Mouse (Mus musculus): ENCODE results near the gene Fam104a. TPM values are rescaled to one million over a fixed set of nuclear protein-coding genes. Genes with fewer than 3 reads are reported as not detected.
A peak's percentile ranks its signal among the peaks of the same experiment; 100 is the strongest.

Gene Fam104a
- polyA plus RNA-seq, 1 experiment from 2014 or later = 50.5 TPM

DNA sequence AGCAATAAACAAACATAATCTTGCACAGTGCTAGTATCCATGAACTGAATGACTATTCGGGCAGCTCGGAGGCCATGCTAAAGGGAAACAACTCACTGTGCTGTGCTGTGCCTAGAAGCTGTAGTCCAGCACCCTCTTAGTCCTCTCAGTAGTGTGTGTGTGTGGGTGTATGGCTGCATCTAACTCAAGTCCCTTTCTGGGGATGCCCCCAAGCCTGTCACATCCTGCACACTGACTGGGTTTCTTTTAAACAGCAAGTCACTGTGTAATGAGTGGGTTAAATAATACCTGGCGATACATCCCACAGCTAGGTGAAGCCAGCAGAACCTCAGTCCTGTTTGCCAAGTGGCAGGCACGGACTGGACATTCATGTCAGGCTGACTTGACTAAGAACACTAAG lies 25.2 kb downstream of the Fam104a start:
- no peak for ATAC-seq (ENCODE audit: low FRiP score, low read depth)
- Histone ChIP-seq H3K36me3 (peaks cover 97% of the 10 kb centered on the region), H3K9ac (replicated peaks) (no peak overlapping the region), H3K27me3 (no peaks in the 10 kb centered on the region), H3K9me3 (no peaks in the 10 kb centered on the region), H3K4me3 (no peak overlapping the region), H3K4me2 (replicated peaks) (no peak overlapping the region), H3K27ac (replicated peaks) (no peak overlapping the region), H3K4me1 (no peaks in the 10 kb centered on the region)
- 94% methylated on average over 4 of the region's 4 CpGs for WGBS

DNA sequence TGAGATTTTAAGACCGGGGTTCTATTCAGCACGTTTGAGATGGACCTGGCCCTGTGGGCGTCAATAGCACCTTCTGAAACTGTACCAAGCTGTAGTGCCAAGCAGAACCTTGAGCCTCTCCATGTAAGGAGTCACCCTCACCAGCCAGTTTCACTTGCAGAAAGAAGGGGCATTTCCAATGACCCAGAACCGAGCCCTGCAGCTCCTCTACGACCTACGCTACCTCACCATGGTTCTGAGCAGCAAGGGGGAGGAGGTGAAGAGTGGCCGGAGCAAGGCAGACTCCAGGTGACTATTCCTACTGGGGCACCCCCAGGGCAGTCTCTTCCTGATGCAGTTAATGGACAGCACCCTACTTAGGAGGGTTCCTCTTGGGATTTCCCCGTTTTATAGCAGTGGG lies 25.6 kb downstream of the Fam104a start:
- 88% methylated on average over 8 of the region's 8 CpGs for WGBS
- no peak for ATAC-seq (ENCODE audit: low FRiP score, low read depth)
- no peak overlapping the region for H3K4me2 ChIP-seq (replicated peaks)

DNA sequence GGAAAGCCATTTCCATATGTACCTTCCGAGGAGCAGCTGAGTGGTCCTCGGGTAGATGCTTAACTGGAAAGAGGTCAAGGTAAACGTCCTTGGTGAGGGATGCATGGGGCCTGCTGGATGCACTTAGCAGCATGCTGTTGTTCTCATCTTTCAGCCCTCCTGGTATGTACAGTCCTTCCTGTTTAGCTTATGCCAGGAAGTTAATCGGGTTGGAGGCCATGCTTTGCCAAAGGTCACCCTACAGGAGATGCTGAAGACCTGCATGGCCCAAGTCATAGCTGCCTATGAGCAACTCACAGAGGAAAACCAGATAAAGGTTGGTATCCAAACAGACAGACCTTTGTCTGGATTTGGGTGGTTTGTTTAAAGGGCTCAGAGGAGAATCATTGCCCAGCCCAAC lies 26.7 kb downstream of the Fam104a start:
- no peak overlapping the region for H3K9ac ChIP-seq (replicated peaks)
- no peak overlapping the region for H3K4me2 ChIP-seq (replicated peaks)
- ATAC-seq (ENCODE audit: low FRiP score, low read depth) = no peak
- WGBS = 84% methylated on average over 4 of the region's 4 CpGs
- H3K9me3 ChIP-seq = no peaks in the 10 kb centered on the region
- H3K4me1 ChIP-seq = 0 out of 2 replicates have a peak, but pooled peaks cover 2% of the 10 kb centered on the region
- H3K4me3 ChIP-seq = no peak overlapping the region
- H3K27ac ChIP-seq (replicated peaks) = no peak overlapping the region
- no peaks in the 10 kb centered on the region for H3K27me3 ChIP-seq
- H3K36me3 ChIP-seq = peaks cover 98% of the 10 kb centered on the region

More for the DNA sequence above, 25.6 kb downstream of the Fam104a start:
- H3K4me3 ChIP-seq = no peak overlapping the region
- H3K36me3 ChIP-seq = peaks cover 97% of the 10 kb centered on the region
- no peak overlapping the region for H3K9ac ChIP-seq (replicated peaks)
- H3K27ac ChIP-seq (replicated peaks) = no peak overlapping the region
- H3K9me3 ChIP-seq = no peaks in the 10 kb centered on the region
- H3K27me3 ChIP-seq = no peaks in the 10 kb centered on the region
- H3K4me1 ChIP-seq = no peaks in the 10 kb centered on the region

DNA sequence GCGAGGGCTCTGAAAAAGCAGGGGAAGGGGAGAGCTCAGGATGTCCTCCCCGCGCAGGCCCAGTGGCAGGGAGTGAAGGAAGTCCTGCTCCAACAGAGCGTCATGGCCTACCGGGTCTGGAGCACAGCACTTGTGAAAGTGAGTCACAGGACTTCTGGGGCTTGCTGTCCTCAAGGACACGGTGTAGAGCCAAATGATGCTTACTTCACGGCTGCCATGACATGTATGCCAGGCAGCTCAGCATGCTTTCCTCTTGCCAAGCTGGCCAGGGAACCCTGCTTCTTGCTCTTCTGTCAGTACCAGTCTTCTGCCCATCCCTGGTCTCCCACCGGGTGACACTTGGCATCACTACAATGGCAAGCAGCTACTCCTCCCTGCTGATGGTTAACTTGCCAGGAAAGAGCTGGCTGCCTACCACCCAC lies 27.4 kb downstream of the Fam104a start:
- H3K27ac ChIP-seq (replicated peaks) = no peak overlapping the region
- no peak overlapping the region for H3K4me2 ChIP-seq (replicated peaks)
- WGBS = 91% methylated on average over 8 of the region's 8 CpGs
- peaks cover 98% of the 10 kb centered on the region for H3K36me3 ChIP-seq
- H3K27me3 ChIP-seq = no peaks in the 10 kb centered on the region
- H3K9ac ChIP-seq (replicated peaks) = no peak overlapping the region
- H3K4me1 ChIP-seq = 0 out of 2 replicates have a peak, but pooled peaks cover 8% of the 10 kb centered on the region
- H3K9me3 ChIP-seq = no peaks in the 10 kb centered on the region
- H3K4me3 ChIP-seq = no peak overlapping the region
- no peak for ATAC-seq (ENCODE audit: low FRiP score, low read depth)

GRCm38 (mm10) chr11:113654561-113655270 lies 29.2 kb downstream of the Fam104a start:
- ATAC-seq (ENCODE audit: low FRiP score, low read depth) = no peak
- WGBS = 86% methylated on average over 18 of the region's 18 CpGs
- Histone ChIP-seq H3K4me3 (no peak overlapping the region), H3K4me2 (replicated peaks) (no peak overlapping the region), H3K27me3 (no peaks in the 10 kb centered on the region), H3K4me1 (peaks cover 20% of the 10 kb centered on the region), H3K27ac (replicated peaks) (no peak overlapping the region), H3K9ac (replicated peaks) (no peak overlapping the region), H3K9me3 (no peaks in the 10 kb centered on the region), H3K36me3 (peaks cover 82% of the 10 kb centered on the region)

- Histone ChIP-seq H3K36me3 (peaks cover 76% of the 10 kb centered on the region), H3K9ac (replicated peaks) (no peak overlapping the region), H3K4me3 (no peak overlapping the region), H3K27ac (replicated peaks) (no peak overlapping the region), H3K4me1 (peaks cover 22% of the 10 kb centered on the region), H3K4me2 (replicated peaks) (no peak overlapping the region), H3K9me3 (no peaks in the 10 kb centered on the region), H3K27me3 (no peaks in the 10 kb centered on the region)
- ATAC-seq (ENCODE audit: low FRiP score, low read depth) = no peak
- WGBS = 93% methylated on average over 15 of the region's 15 CpGs
These were observed 29.9 kb downstream of the Fam104a start for GRCm38 (mm10) chr11:113654105-113654504.

GRCm38 (mm10) chr11:113652516-113652915 lies 31.4 kb downstream of the Fam104a start:
- no peak overlapping the region for H3K9ac ChIP-seq (replicated peaks)
- no peak for ATAC-seq (ENCODE audit: low FRiP score, low read depth)
- no peak overlapping the region for H3K4me3 ChIP-seq
- H3K27ac ChIP-seq (replicated peaks) = no peak overlapping the region
- peaks cover 60% of the 10 kb centered on the region for H3K36me3 ChIP-seq
- H3K4me2 ChIP-seq (replicated peaks) = no peak overlapping the region
- H3K9me3 ChIP-seq = no peaks in the 10 kb centered on the region
- H3K27me3 ChIP-seq = peaks cover 4% of the 10 kb centered on the region; the same call in 1 of the 2 replicates
- peaks cover 33% of the 10 kb centered on the region for H3K4me1 ChIP-seq
- WGBS = 89% methylated on average over 6 of the region's 6 CpGs

DNA sequence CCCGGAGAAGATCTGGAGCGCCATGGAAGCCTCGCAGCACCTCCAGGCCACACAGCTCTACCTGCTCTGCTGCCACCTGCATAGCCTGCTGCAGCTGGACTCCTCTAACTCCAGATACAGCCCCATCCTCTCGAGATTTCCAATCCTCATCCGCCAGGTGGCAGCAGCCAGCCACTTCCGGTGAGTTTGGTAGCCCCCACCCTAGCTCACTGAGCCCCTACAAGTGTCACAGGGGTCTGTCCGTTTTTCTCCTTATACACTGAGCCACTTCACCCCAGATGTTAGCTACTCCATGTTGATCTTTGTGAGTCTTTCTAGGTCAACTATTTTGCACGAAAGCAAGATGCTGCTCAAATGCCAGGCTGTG lies 32.1 kb downstream of the Fam104a start:
- Histone ChIP-seq H3K27me3 (peaks cover 8% of the 10 kb centered on the region), H3K4me3 (no peak overlapping the region), H3K27ac (replicated peaks) (peak overlapping the region; percentile 58), H3K9me3 (no peaks in the 10 kb centered on the region), H3K9ac (replicated peaks) (no peak overlapping the region), H3K36me3 (peaks cover 54% of the 10 kb centered on the region), H3K4me1 (peaks cover 33% of the 10 kb centered on the region), H3K4me2 (replicated peaks) (peak overlapping the region; percentile 5; the same call in 1 of the 2 replicates)
- WGBS = 43% methylated on average over 8 of the region's 8 CpGs
- no peak; the same call in 1 of the 2 replicates for ATAC-seq (ENCODE audit: low FRiP score, low read depth)

DNA sequence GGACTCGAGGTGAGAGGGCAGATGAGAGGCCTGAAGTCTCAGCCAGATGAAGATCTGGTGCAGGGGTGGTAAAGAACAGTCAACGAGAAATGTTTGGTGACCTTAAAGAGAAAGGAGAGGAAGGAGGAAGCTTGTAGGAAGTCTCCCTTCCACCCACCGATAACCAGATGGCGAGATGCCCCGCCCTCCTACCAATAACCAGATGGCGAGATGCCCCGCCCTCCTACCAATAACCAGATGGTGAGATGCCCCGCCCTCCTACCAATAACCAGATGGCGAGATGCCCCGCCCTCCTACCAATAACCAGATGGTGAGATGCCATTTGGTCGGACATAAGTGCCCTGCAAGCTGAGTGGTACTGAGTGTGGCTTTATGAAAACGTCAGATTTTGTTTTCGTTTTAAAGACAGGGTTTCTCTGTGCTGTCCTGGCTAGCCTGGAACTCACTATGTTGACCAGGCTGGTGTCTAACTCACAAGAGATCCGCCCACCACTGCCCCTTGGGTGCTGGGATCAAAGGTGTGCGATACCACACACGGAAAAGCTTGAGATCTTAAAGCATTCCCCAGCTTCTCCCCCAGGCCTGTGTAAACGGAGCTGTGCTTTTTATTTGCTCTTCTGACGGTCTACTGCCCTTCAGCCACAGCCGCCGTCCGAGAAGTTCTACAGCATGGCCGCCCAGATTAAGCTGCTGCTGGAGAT lies 32.6 kb downstream of the Fam104a start:
- ATAC-seq (ENCODE audit: low FRiP score, low read depth) = no peak
- Histone ChIP-seq H3K36me3 (peaks cover 48% of the 10 kb centered on the region), H3K4me3 (no peak overlapping the region), H3K4me1 (peaks cover 33% of the 10 kb centered on the region), H3K9ac (replicated peaks) (no peak overlapping the region), H3K4me2 (replicated peaks) (peak overlapping the region; percentile 73), H3K9me3 (no peaks in the 10 kb centered on the region), H3K27me3 (peaks cover 8% of the 10 kb centered on the region), H3K27ac (replicated peaks) (peak overlapping the region; percentile 92)
- WGBS = 69% methylated on average over 22 of the region's 22 CpGs

- ATAC-seq (ENCODE audit: low FRiP score, low read depth) = peak; percentile 81
- under 1% methylated on average over 89 of the region's 91 CpGs for WGBS
- Histone ChIP-seq H3K27me3 (peaks cover 15% of the 10 kb centered on the region), H3K36me3 (peaks cover 31% of the 10 kb centered on the region), H3K4me1 (peaks cover 33% of the 10 kb centered on the region), H3K9me3 (no peaks in the 10 kb centered on the region), H3K27ac (replicated peaks) (peak within 1 kb of the TSS; percentile 92), H3K4me2 (replicated peaks) (peak within 1 kb of the TSS; percentile 73), H3K4me3 (peak within 1 kb of the TSS; percentile 96), H3K9ac (replicated peaks) (peak within 1 kb of the TSS; percentile 90)
These were observed 34.4 kb downstream of the Fam104a start, which contains the start of gene Slc39a11 for GRCm38 (mm10) chr11:113649353-113650210. Gene Slc39a11 (minus strand): TSS chr11:113650079.

- 41% methylated on average over 26 of the region's 26 CpGs for WGBS
- peaks cover 19% of the 10 kb centered on the region for H3K27me3 ChIP-seq
- H3K36me3 ChIP-seq = peaks cover 23% of the 10 kb centered on the region
- peaks cover 33% of the 10 kb centered on the region for H3K4me1 ChIP-seq
- peak within 1 kb of the TSS; percentile 90 for H3K9ac ChIP-seq (replicated peaks)
- peak within 1 kb of the TSS; percentile 96 for H3K4me3 ChIP-seq
- H3K9me3 ChIP-seq = no peaks in the 10 kb centered on the region
- peak within 1 kb of the TSS; percentile 73 for H3K4me2 ChIP-seq (replicated peaks)
- peak within 1 kb of the TSS; percentile 92 for H3K27ac ChIP-seq (replicated peaks)
- no peak; the same call in 1 of the 2 replicates for ATAC-seq (ENCODE audit: low FRiP score, low read depth)
These were observed 35.1 kb downstream of the Fam104a start, which contains the start of gene Cog1 for GRCm38 (mm10) chr11:113648690-113649352. Gene Cog1 (plus strand): TSS chr11:113649169.

Measured in midbrain, embryonic 12.5 days (tissue).